Comparison of ENCODE assay signal across 8 mouse cellular contexts in genomic region chr8:12561403-12561960, GRCm38 (mm10). TPM values are rescaled to one million over a fixed set of nuclear protein-coding genes. Genes with fewer than 3 reads are reported as not detected.
DNase-seq lines count a peak whose midpoint lies in the region; ATAC-seq and TF ChIP-seq lines count a peak whose summit lies in the region.

No protein-coding gene starts in this region.

- peaks cover 50% of the 10 kb centered on the region for H3K27me3 ChIP-seq in E14TG2a.4 (ENCODE audit: insufficient read depth, low read length)

- peaks cover 4% of the 10 kb centered on the region; the same call in 1 of the 2 replicates for H3K4me1 ChIP-seq in E14TG2a.4 (replicated peaks; ENCODE audit: low read depth, low read length)
- no peaks in the 10 kb centered on the region for H3K4me1 ChIP-seq in lung, adult 2 months (ENCODE audit: control insufficient read depth, insufficient read depth, low read length)

- no peak for TF ChIP-seq POLR2A in lung, adult 2 months (IDR thresholded peaks at IDR 0.05; ENCODE audit: borderline replicate concordance, extremely low read depth, low read depth, low read length)

- DNase-seq in 3134 (ENCODE audit: extremely low read depth, insufficient read length, low spot score) = peak; percentile 7
- DNase-seq in c-Kit-positive CD71-positive TER-119-positive erythroid progenitor cells, embryonic 14.5 days (ENCODE audit: low spot score) = peak; percentile 14
- DNase-seq in frontal cortex, postnatal 14 days (ENCODE audit: low spot score in 2 of 2) = peak; percentile 36 to 50
- DNase-seq in kidney, postnatal 4 days = peak; percentile 87 to 88
- DNase-seq in lung, adult 2 months = peak; percentile 66
- DNase-seq in right cerebral cortex, postnatal 36 days (ENCODE audit: low spot score in 2 of 2) = peak; percentile 41 to 63

- WGBS in lung, adult 2 months = 12% methylated on average over 11 of the region's 11 CpGs

- H3K36me3 ChIP-seq in E14TG2a.4 (ENCODE audit: insufficient read depth, low read length) = no peaks in the 10 kb centered on the region

- no peak for ATAC-seq in inflammation-experienced regulatory T-cells, adult 6 months

- H3K4me3 ChIP-seq in E14TG2a.4 (replicated peaks; ENCODE audit: low read length) = no peak overlapping the region
- H3K4me3 ChIP-seq in lung, adult 2 months (replicated peaks; ENCODE audit: extremely low read depth, low read depth, low read length) = no peak overlapping the region

- no peaks in the 10 kb centered on the region for H3K9me3 ChIP-seq in E14TG2a.4 (ENCODE audit: low read length)

- TF ChIP-seq CTCF in E14TG2a.4 (conservative IDR thresholded peaks at IDR 0.05; ENCODE audit: low read length) = peak; percentile 68
- TF ChIP-seq CTCF in lung, adult 2 months (IDR thresholded peaks at IDR 0.05; ENCODE audit: insufficient read depth, low read length) = peak; percentile 75

RNA-seq across cellular contexts. Expression of gene Spaca7, which starts 11.3 kb away (rescaled TPM):
- polyA plus RNA-seq in lung, adult 2 months (2012; rRNA removed) = not detected in 2 replicates
- not detected for polyA plus RNA-seq in inflammation-experienced regulatory T-cells, adult 6 months (2017; shearing (Covaris generic))

Comparison
In these comparisons a context has a peak if more than half of its experiments do, and no peak if none do; other contexts are left out.
1. DNase-seq: peak in every context shown above with its lines; median percentile 88 in kidney, postnatal 4 days; 66 in lung, adult 2 months; 52 in right cerebral cortex, postnatal 36 days; 43 in frontal cortex, postnatal 14 days; 14 in c-Kit-positive CD71-positive TER-119-positive erythroid progenitor cells, embryonic 14.5 days; 7 in 3134.